Mouse (Mus musculus) liver, embryonic 14.5 days (tissue): ENCODE data around the gene Pias4. TPM values are rescaled to one million over a fixed set of nuclear protein-coding genes. Genes with fewer than 3 reads are reported as not detected.

ENCODE experiments used
- ATAC-seq: fragments of 200-750 bp; cut with Nextera tagmentation; 2 replicates; pipeline ENCODE4 v1.8.0; 2017; ENCODE audit warnings: moderate number of reproducible peaks, mild to moderate bottlenecking, moderate library complexity; ENCODE audit not compliant: insufficient read depth
- DNase-seq, 3 experiments: peaks; one replicate each; pipeline ENCODE4 v3.0.0-alpha.2; 2012 to 2013; ENCODE audit warnings: low read depth in 3 of 3, low spot score in 3 of 3
- H3K27ac ChIP-seq: fragments of 300-500 bp; sonication (generic); 2 replicates; pipeline ENCODE4 v1.5.1; 2014; ENCODE audit warnings: moderate library complexity, mild to moderate bottlenecking, control low read depth, inconsistent platforms
- H3K27me3 ChIP-seq: fragments of 300-500 bp; sonication (generic); 2 replicates; pipeline ENCODE4 v1.6.1; 2014; ENCODE audit warnings: mild to moderate bottlenecking, low read length, moderate library complexity; ENCODE audit not compliant: control insufficient read depth, insufficient read depth
- H3K36me3 ChIP-seq: fragments of 300-500 bp; sonication (generic); replicated peaks from 2 replicates; pipeline ENCODE4 v1.6.1; 2014; ENCODE audit warnings: low read depth; ENCODE audit not compliant: control insufficient read depth, insufficient read depth
- H3K4me1 ChIP-seq, 2 experiments: fragments of 200-500 bp in 1 of 2; fragments of 300-500 bp in 1 of 2; sonication (generic) in 1 of 2; replicated peaks; 2 replicates each; pipeline ENCODE4 v1.6.1; 2012 to 2014; ENCODE audit warnings: antibody characterized with exemption in 1 of 2, inconsistent platforms in 1 of 2, low read length in 1 of 2; ENCODE audit not compliant: control insufficient read depth in 2 of 2, insufficient read depth in 2 of 2
- H3K4me2 ChIP-seq: fragments of 300-500 bp; sonication (generic); 2 replicates; pipeline ENCODE4 v1.6.1; 2014; ENCODE audit warnings: low read depth, mild to moderate bottlenecking, control low read depth, moderate library complexity
- H3K4me3 ChIP-seq, 2 experiments: fragments of 200-500 bp in 1 of 2; fragments of 300-500 bp in 1 of 2; sonication (generic) in 1 of 2; 2 replicates each; pipeline ENCODE4 v1.5.1; 2012 to 2014; ENCODE audit warnings: low read depth in 2 of 2, low read length in 2 of 2, mild to moderate bottlenecking in 2 of 2, control low read depth in 1 of 2, inconsistent platforms in 1 of 2, moderate library complexity in 1 of 2; ENCODE audit not compliant: insufficient read depth in 1 of 2
- H3K9ac ChIP-seq: fragments of 300-500 bp; sonication (generic); replicated peaks from 2 replicates; pipeline ENCODE4 v1.6.1; 2014; ENCODE audit warnings: mild to moderate bottlenecking, control low read depth, moderate library complexity
- H3K9me3 ChIP-seq: fragments of 300-500 bp; sonication (generic); 2 replicates; pipeline ENCODE4 v1.6.1; 2016; ENCODE audit warnings: low read length, mixed read lengths; ENCODE audit not compliant: control insufficient read depth
- CTCF ChIP-seq: IDR thresholded peaks from 2 replicates; pipeline ENCODE4 v1.5.1; 2016; ENCODE audit warnings: antibody characterized with exemption, low read depth, control low read depth
- EP300 ChIP-seq: IDR thresholded peaks from 2 replicates; pipeline ENCODE4 v1.6.1; 2016; ENCODE audit warnings: antibody characterized with exemption, low read depth
- WGBS: fragments of 180-500 bp; shearing (Covaris S2); extraction: QIAGEN DNeasy Blood & Tissue Kit; methylation state at CpG from one replicate; pipeline ENCODE4 v1.1.7; 2014; ENCODE audit not compliant: insufficient replicate concordance; 5-methylcytosine and 5-hydroxymethylcytosine counted together
- polyA plus RNA-seq, 2 experiments: library from polyadenylated mRNA; depleted of rRNA in 1 of 2; stranded (reverse) in 1 of 2; unstranded in 1 of 2; fragments of >200 nt; fragmentation: Nextera tagmentation in 1 of 2; extraction: Ambion mirVana in 1 of 2; gene quantifications; 2 replicates each; pipeline versions ENCODE4 v1.2.1 to v1.2.3; 2012 to 2014

Gene Pias4
- polyA plus RNA-seq, 2 experiments: 11.2 to 14.9 TPM

- peaks cover 2 to 11% of the 10 kb centered on the region in 2 experiments for H3K4me1 ChIP-seq
- DNase-seq: no peak
- no peak overlapping the region for H3K4me3 ChIP-seq
- peaks cover 15% of the 10 kb centered on the region for H3K27me3 ChIP-seq
- H3K4me2 ChIP-seq: no peak overlapping the region
- no peak for TF ChIP-seq CTCF
- TF ChIP-seq EP300: no peak
- H3K9ac ChIP-seq: no peak overlapping the region
- WGBS: 78% methylated on average over 13 of the region's 13 CpGs
- no peaks in the 10 kb centered on the region for H3K9me3 ChIP-seq
- H3K36me3 ChIP-seq: no peaks in the 10 kb centered on the region
- no peak for ATAC-seq
- no peak overlapping the region for H3K27ac ChIP-seq
Observed at GRCm38 (mm10) chr10:81200141-81200540, 32.4 kb upstream of the Pias4 start.

- H3K27me3 ChIP-seq: peaks cover 26% of the 10 kb centered on the region
- no peak overlapping the region for H3K4me2 ChIP-seq
- TF ChIP-seq EP300 (no peak), CTCF (no peak)
- peaks cover 2 to 11% of the 10 kb centered on the region in 2 experiments for H3K4me1 ChIP-seq
- H3K4me3 ChIP-seq: no peak overlapping the region
- H3K36me3 ChIP-seq: no peaks in the 10 kb centered on the region
- DNase-seq (no peak), ATAC-seq (no peak)
- no peaks in the 10 kb centered on the region for H3K9me3 ChIP-seq
- no peak overlapping the region for H3K9ac ChIP-seq
- 73% methylated on average over 6 of the region's 6 CpGs for WGBS
- H3K27ac ChIP-seq: no peak overlapping the region
Observed at GRCm38 (mm10) chr10:81198990-81199389, 31.3 kb upstream of the Pias4 start.

- H3K36me3 ChIP-seq: no peaks in the 10 kb centered on the region
- H3K9me3 ChIP-seq: no peaks in the 10 kb centered on the region
- ATAC-seq (no peak), DNase-seq (no peak)
- H3K27ac ChIP-seq: no peak overlapping the region
- peaks cover 0 to 7% of the 10 kb centered on the region in 2 experiments; a peak in 3 of 4 replicates for H3K4me1 ChIP-seq
- WGBS: 0% methylated on average over 9 of the region's 9 CpGs
- H3K9ac ChIP-seq: no peak overlapping the region
- peaks cover 32% of the 10 kb centered on the region for H3K27me3 ChIP-seq
- no peak overlapping the region for H3K4me3 ChIP-seq
- no peak overlapping the region for H3K4me2 ChIP-seq
- TF ChIP-seq CTCF (peak; percentile 79), EP300 (no peak)
Observed at GRCm38 (mm10) chr10:81198230-81198629, 30.5 kb upstream of the Pias4 start.

- 36% methylated on average over 6 of the region's 6 CpGs for WGBS
- Histone ChIP-seq H3K9ac (no peak overlapping the region), H3K4me3 (no peak overlapping the region), H3K27ac (no peak overlapping the region), H3K36me3 (no peaks in the 10 kb centered on the region), H3K27me3 (peaks cover 35% of the 10 kb centered on the region), H3K9me3 (no peaks in the 10 kb centered on the region), H3K4me1 (peaks cover 0 to 8% of the 10 kb centered on the region in 2 experiments; a peak in 2 of 4 replicates), H3K4me2 (no peak overlapping the region)
- no peak for DNase-seq
- ATAC-seq: no peak
- TF ChIP-seq CTCF (no peak), EP300 (no peak)
Observed at GRCm38 (mm10) chr10:81197305-81197704, 29.6 kb upstream of the Pias4 start.

- ATAC-seq: no peak
- WGBS: 60% methylated on average over 11 of the region's 11 CpGs
- H3K9ac ChIP-seq: no peak overlapping the region
Observed at GRCm38 (mm10) chr10:81196470-81197065, 28.8 kb upstream of the Pias4 start.

More at GRCm38 (mm10) chr10:81196470-81197065, 28.8 kb upstream of the Pias4 start:
- H3K4me3 ChIP-seq: no peak overlapping the region
- no peak for TF ChIP-seq CTCF
- TF ChIP-seq EP300: no peak
- H3K9me3 ChIP-seq: no peaks in the 10 kb centered on the region
- H3K4me1 ChIP-seq: peaks cover 0 to 10% of the 10 kb centered on the region in 2 experiments; a peak in 2 of 4 replicates
- H3K27me3 ChIP-seq: peaks cover 35% of the 10 kb centered on the region
- H3K4me2 ChIP-seq: no peak overlapping the region
- no peaks in the 10 kb centered on the region for H3K36me3 ChIP-seq
- DNase-seq: no peak
- H3K27ac ChIP-seq: no peak overlapping the region
